Mouse (Mus musculus): ENCODE measurements around the gene Tagln3. TPM values are rescaled to one million over a fixed set of nuclear protein-coding genes. Genes with fewer than 3 reads are reported as not detected.

Gene Tagln3
- total and polyA plus RNA-seq, 3 experiments: not detected

GRCm38 (mm10) chr16:45713878-45714277, 10.5 kb downstream of the Tagln3 start:
- no peaks in the 10 kb centered on the region for H3K9me3 ChIP-seq (replicated peaks; ENCODE audit: insufficient read depth, low read length)
- H3K4me1 ChIP-seq (ENCODE audit: control insufficient read depth in 1 of 2, insufficient read depth in 2 of 2, low read length in 2 of 2): no peaks in the 10 kb centered on the region
- H3K27ac ChIP-seq (ENCODE audit: control insufficient read depth, low read depth, low read length): no peak overlapping the region
- H3K79me2 ChIP-seq (ENCODE audit: control insufficient read depth, insufficient read depth, low read length, poor library complexity): no peaks in the 10 kb centered on the region
- no peaks in the 10 kb centered on the region for H3K36me3 ChIP-seq (ENCODE audit: control insufficient read depth in 1 of 2, insufficient read depth in 2 of 2, low read length in 2 of 2)
- no peak overlapping the region for H3K4me3 ChIP-seq (ENCODE audit: control insufficient read depth in 1 of 2, insufficient read depth in 1 of 2, low read depth in 2 of 2, low read length in 2 of 2)
- H3K9ac ChIP-seq (ENCODE audit: control insufficient read depth, low read depth, low read length, poor library complexity, severe bottlenecking): no peak overlapping the region
- TF ChIP-seq RCOR1 (IDR thresholded peaks at IDR 0.05; ENCODE audit: low read depth, low read length) (no peak), TAL1 (IDR thresholded peaks at IDR 0.05; ENCODE audit: low read length) (no peak), EP300 (IDR thresholded peaks at IDR 0.05; ENCODE audit: low read depth in 1 of 2, low read length in 2 of 2) (no peak), MYB (IDR thresholded peaks at IDR 0.05; ENCODE audit: low read depth, low read length) (no peak), SMC3 (IDR thresholded peaks at IDR 0.05; ENCODE audit: low read depth, low read length) (no peak), GABPA (IDR thresholded peaks at IDR 0.05; ENCODE audit: low read depth, low read length) (no peak), MAX (IDR thresholded peaks at IDR 0.05; ENCODE audit: low read length) (no peak), ELF1 (IDR thresholded peaks at IDR 0.05; ENCODE audit: low read depth, low read length) (no peak), TBP (IDR thresholded peaks at IDR 0.05; ENCODE audit: low read depth, low read length) (no peak), GATA1 (IDR thresholded peaks at IDR 0.05; ENCODE audit: low read depth, low read length) (no peak), MYC (IDR thresholded peaks at IDR 0.05; ENCODE audit: low read depth, low read length) (no peak), MXI1 (IDR thresholded peaks at IDR 0.05; ENCODE audit: low read depth, low read length) (no peak), MAFK (IDR thresholded peaks at IDR 0.05; ENCODE audit: borderline replicate concordance, low read depth, low read length) (no peak), ZC3H11A (IDR thresholded peaks at IDR 0.05; ENCODE audit: low read depth, low read length) (no peak), ETS1 (IDR thresholded peaks at IDR 0.05; ENCODE audit: low read depth, low read length) (no peak), NRF1 (IDR thresholded peaks at IDR 0.05; ENCODE audit: insufficient read depth, low read depth, low read length, poor library complexity, severe bottlenecking) (no peak), UBTF (IDR thresholded peaks at IDR 0.05; ENCODE audit: borderline replicate concordance, insufficient read depth, low read depth, low read length) (no peak), SIN3A (IDR thresholded peaks at IDR 0.05; ENCODE audit: low read length) (no peak), E2F4 (IDR thresholded peaks at IDR 0.05; ENCODE audit: borderline replicate concordance, low read depth, low read length) (no peak)
- no peaks in the 10 kb centered on the region for H3K27me3 ChIP-seq (ENCODE audit: control insufficient read depth in 1 of 2, insufficient read depth in 2 of 2, low read length in 2 of 2)
- no peak for DNase-seq (ENCODE audit: low read depth, low spot score)

GRCm38 (mm10) chr16:45713261-45713660, 11.1 kb downstream of the Tagln3 start:
- TF ChIP-seq MYB (IDR thresholded peaks at IDR 0.05; ENCODE audit: low read depth, low read length): no peak
- no peak for TF ChIP-seq NELFE (IDR thresholded peaks at IDR 0.05; ENCODE audit: low read depth, low read length)
- no peak for TF ChIP-seq JUND (IDR thresholded peaks at IDR 0.05; ENCODE audit: low read depth, low read length)
- TF ChIP-seq USF2 (IDR thresholded peaks at IDR 0.05; ENCODE audit: borderline replicate concordance in 1 of 2, insufficient read depth in 1 of 2, low read depth in 1 of 2, low read length in 2 of 2): no peak
- TF ChIP-seq HCFC1 (IDR thresholded peaks at IDR 0.05; ENCODE audit: low read depth, low read length): no peak
- TF ChIP-seq ELF1 (IDR thresholded peaks at IDR 0.05; ENCODE audit: low read depth, low read length): no peak
- no peak for TF ChIP-seq BHLHE40 (IDR thresholded peaks at IDR 0.05; ENCODE audit: borderline replicate concordance, low read depth, low read length)
- TF ChIP-seq POLR2AphosphoS5 (IDR thresholded peaks at IDR 0.05; ENCODE audit: borderline replicate concordance, low read depth, low read length): no peak
- no peak for TF ChIP-seq NRF1 (IDR thresholded peaks at IDR 0.05; ENCODE audit: insufficient read depth, low read depth, low read length, poor library complexity, severe bottlenecking)
- TF ChIP-seq ZKSCAN1 (IDR thresholded peaks at IDR 0.05; ENCODE audit: low read depth, low read length): no peak
- TF ChIP-seq SIN3A (IDR thresholded peaks at IDR 0.05; ENCODE audit: low read length): no peak
- TF ChIP-seq E2F4 (IDR thresholded peaks at IDR 0.05; ENCODE audit: borderline replicate concordance, low read depth, low read length): no peak
- TF ChIP-seq POLR2A (IDR thresholded peaks at IDR 0.05; ENCODE audit: control insufficient read depth in 1 of 2, insufficient read depth in 1 of 2, low read depth in 1 of 2, low read length in 2 of 2, poor library complexity in 1 of 2): no peak
- TF ChIP-seq TCF12 (IDR thresholded peaks at IDR 0.05; ENCODE audit: low read depth, low read length): no peak

More at GRCm38 (mm10) chr16:45713261-45713660, 11.1 kb downstream of the Tagln3 start:
- Histone ChIP-seq H3K4me3 (ENCODE audit: control insufficient read depth in 1 of 2, insufficient read depth in 1 of 2, low read depth in 2 of 2, low read length in 2 of 2) (no peak overlapping the region), H3K4me1 (ENCODE audit: control insufficient read depth in 1 of 2, insufficient read depth in 2 of 2, low read length in 2 of 2) (no peaks in the 10 kb centered on the region), H3K9ac (ENCODE audit: control insufficient read depth, low read depth, low read length, poor library complexity, severe bottlenecking) (no peak overlapping the region), H3K79me2 (ENCODE audit: control insufficient read depth, insufficient read depth, low read length, poor library complexity) (no peaks in the 10 kb centered on the region), H3K27ac (ENCODE audit: control insufficient read depth, low read depth, low read length) (no peak overlapping the region), H3K9me3 (replicated peaks; ENCODE audit: insufficient read depth, low read length) (no peaks in the 10 kb centered on the region), H3K36me3 (ENCODE audit: control insufficient read depth in 1 of 2, insufficient read depth in 2 of 2, low read length in 2 of 2) (no peaks in the 10 kb centered on the region), H3K27me3 (ENCODE audit: control insufficient read depth in 1 of 2, insufficient read depth in 2 of 2, low read length in 2 of 2) (no peaks in the 10 kb centered on the region)
- DNase-seq (ENCODE audit: low read depth, low spot score): no peak
